Mouse (Mus musculus): ENCODE results near the gene Tmem141.

GRCm38 (mm10) chr2:25576028-25576850 lies 45.6 kb downstream of the Tmem141 start:
- no peak for TF ChIP-seq CTCF (IDR thresholded peaks at IDR 0.05; ENCODE audit: low read depth)
- no peak for TF ChIP-seq EP300 (IDR thresholded peaks at IDR 0.05; ENCODE audit: low read depth)

All from liver, embryonic 14.5 days (tissue).